Mouse (Mus musculus): ENCODE measurements at regions not wholly inside any gene's neighbourhood (a gene's known extent, or its start where the extent isn't known, plus 50 kb on each side); places are given as distances from the start of the nearest gene placed in this dataset.

GRCm38 (mm10) chr1:35213875-35214274 lies 364.1 kb downstream of the Plekhb2 start:
- TF ChIP-seq POLR2A (IDR thresholded peaks at IDR 0.05; ENCODE audit: extremely low read depth, insufficient read depth, low read length) (no peak), CTCF (IDR thresholded peaks at IDR 0.05; ENCODE audit: low read depth, low read length) (no peak)
